Comparison of ENCODE assay signal across 9 mouse cellular contexts in genomic region chr10:95680153-95681057, GRCm38 (mm10). TPM values are rescaled to one million over a fixed set of nuclear protein-coding genes. Genes with fewer than 3 reads are reported as not detected.
DNase-seq lines count a peak whose midpoint lies in the region; ATAC-seq lines count a peak whose summit lies in the region.
"Had no signal": no experiment of that assay in that cellular context is flagged by ENCODE, and none has a peak within 500 bp of the region (broad histone marks: within the 10 kb centered on the region; RNA-seq: fewer than 3 reads in every experiment).

No protein-coding gene starts in this region.

- H3K27me3 ChIP-seq in forebrain, embryonic 15.5 days: no peaks in the 10 kb centered on the region
- no peaks in the 10 kb centered on the region for H3K27me3 ChIP-seq in hindbrain, embryonic 13.5 days
- no peaks in the 10 kb centered on the region for H3K27me3 ChIP-seq in neural tube, embryonic 12.5 days (replicated peaks)

- peak overlapping the region; percentile 14 for H3K4me3 ChIP-seq in forebrain, embryonic 15.5 days
- peak overlapping the region; percentile 24 for H3K4me3 ChIP-seq in hindbrain, embryonic 13.5 days
- H3K4me3 ChIP-seq in neural tube, embryonic 12.5 days: peak overlapping the region; percentile 7; the same call in 1 of the 2 replicates

- peak overlapping the region; percentile 25 for H3K4me2 ChIP-seq in forebrain, embryonic 15.5 days (replicated peaks)
- peak overlapping the region; percentile 48 for H3K4me2 ChIP-seq in hindbrain, embryonic 13.5 days
- peak overlapping the region; percentile 49 for H3K4me2 ChIP-seq in neural tube, embryonic 12.5 days (replicated peaks)

- H3K4me1 ChIP-seq in forebrain, embryonic 15.5 days: peaks cover 9% of the 10 kb centered on the region; the same call in 1 of the 2 replicates
- H3K4me1 ChIP-seq in hindbrain, embryonic 13.5 days (replicated peaks): peaks cover 19% of the 10 kb centered on the region
- H3K4me1 ChIP-seq in neural tube, embryonic 12.5 days: peaks cover 12% of the 10 kb centered on the region

- WGBS in forebrain, embryonic 15.5 days: 54% methylated on average over 28 of the region's 28 CpGs
- 44% methylated on average over 28 of the region's 28 CpGs for WGBS in hindbrain, embryonic 13.5 days
- 48% methylated on average over 28 of the region's 28 CpGs for WGBS in neural tube, embryonic 12.5 days

- no peaks in the 10 kb centered on the region for H3K36me3 ChIP-seq in forebrain, embryonic 15.5 days
- H3K36me3 ChIP-seq in hindbrain, embryonic 13.5 days: no peaks in the 10 kb centered on the region
- no peaks in the 10 kb centered on the region for H3K36me3 ChIP-seq in neural tube, embryonic 12.5 days

- DNase-seq in right cerebral cortex, postnatal 4 days: peak; percentile 24
- no peak for DNase-seq in right cerebral cortex, adult 18-20 months
- peak; percentile 24 for DNase-seq in liver
- DNase-seq in layer of hippocampus, postnatal 25 days (ENCODE audit: extremely low spot score in 1 of 2, low spot score in 1 of 2): no peak
- no peak for DNase-seq in spleen, adult 18-20 months

- no peak overlapping the region for H3K9ac ChIP-seq in forebrain, embryonic 15.5 days (replicated peaks)
- peak overlapping the region; percentile 29; the same call in 1 of the 2 replicates for H3K9ac ChIP-seq in hindbrain, embryonic 13.5 days
- no peak overlapping the region for H3K9ac ChIP-seq in neural tube, embryonic 12.5 days

- ATAC-seq in forebrain, embryonic 15.5 days (replicated peaks): no peak
- ATAC-seq in hindbrain, embryonic 13.5 days (ENCODE audit: low FRiP score): no peak
- ATAC-seq in neural tube, embryonic 12.5 days (ENCODE audit: low FRiP score, low read depth): 0 out of 2 replicates have a peak, but pooled peaks have one; percentile 14

- no peak overlapping the region for H3K27ac ChIP-seq in forebrain, embryonic 15.5 days (replicated peaks)
- H3K27ac ChIP-seq in hindbrain, embryonic 13.5 days: no peak overlapping the region
- no peak overlapping the region for H3K27ac ChIP-seq in neural tube, embryonic 12.5 days

- H3K9me3 ChIP-seq in forebrain, embryonic 15.5 days: no peaks in the 10 kb centered on the region
- H3K9me3 ChIP-seq in hindbrain, embryonic 13.5 days: no peaks in the 10 kb centered on the region
- no peaks in the 10 kb centered on the region for H3K9me3 ChIP-seq in neural tube, embryonic 12.5 days

RNA-seq across cellular contexts. Expression of gene Anapc15-ps, which starts 7.2 kb away (rescaled TPM):
- polyA plus RNA-seq in forebrain, embryonic 15.5 days (2015; fragmentation: Nextera tagmentation; extraction: Ambion mirVana): not detected in 2 replicates
- not detected in 2 replicates for polyA plus RNA-seq in hindbrain, embryonic 13.5 days (2015; fragmentation: Nextera tagmentation; extraction: Ambion mirVana)
- not detected in 2 replicates for polyA plus RNA-seq in neural tube, embryonic 12.5 days (2016; fragmentation: Nextera tagmentation; extraction: Ambion mirVana)
- total RNA-seq in layer of hippocampus, postnatal 25 days (2021): not detected
- total RNA-seq: adrenal gland, postnatal 36 days had no signal

Comparison
In these comparisons a context has a peak if more than half of its experiments do, and no peak if none do; other contexts are left out.
1. DNase-seq: peak in right cerebral cortex, postnatal 4 days (single experiment) and liver (single experiment); none in right cerebral cortex, adult 18-20 months (single experiment), layer of hippocampus, postnatal 25 days (0 of 2) and spleen, adult 18-20 months (0 of 2).
2. Peak in every context shown above with its lines, with median percentiles within 50 percentile points of each other: H3K4me2 ChIP-seq and H3K4me3 ChIP-seq.